Mouse (Mus musculus): ENCODE measurements around the gene 3110001I22Rik.

- TF ChIP-seq GATA1 (IDR thresholded peaks at IDR 0.05; ENCODE audit: borderline replicate concordance, low read length) (no peak), FLI1 (IDR thresholded peaks at IDR 0.05; ENCODE audit: low read length) (no peak)
These were observed 7.0 kb downstream of the 3110001I22Rik start for GRCm38 (mm10) chr16:13678601-13679319.
